Mouse (Mus musculus): ENCODE measurements at regions not wholly inside any gene's neighbourhood (a gene's known extent, or its start where the extent isn't known, plus 50 kb on each side); places are given as distances from the start of the nearest gene placed in this dataset.

DNA sequence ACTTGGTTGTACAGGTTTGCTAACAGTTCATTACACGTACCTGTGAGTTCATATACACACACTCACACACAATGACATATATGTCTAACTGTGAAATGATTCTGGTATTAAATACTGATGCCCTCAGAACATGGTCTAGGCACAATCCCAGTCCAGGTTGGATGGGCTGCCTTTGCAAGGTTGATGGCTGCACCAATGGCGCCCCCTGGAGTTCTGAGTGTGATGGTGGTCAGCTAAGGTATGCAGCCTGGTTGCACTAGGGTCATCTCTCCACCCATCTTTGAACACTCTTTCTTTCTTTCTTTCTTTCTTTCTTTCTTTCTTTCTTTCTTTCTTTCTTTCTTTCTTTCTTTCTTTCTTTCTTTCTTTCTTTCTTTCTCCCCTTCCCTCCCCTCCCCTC, 67.8 kb upstream of the Mycn start:
- TF ChIP-seq CTCF (IDR thresholded peaks at IDR 0.05; ENCODE audit: insufficient read depth, low read depth, low read length) (no peak), POLR2A (IDR thresholded peaks at IDR 0.05; ENCODE audit: insufficient read depth, low read depth, low read length) (no peak)
